Mouse (Mus musculus): Measurements from ENCODE around the gene Zfp217.

GRCm38 (mm10) chr2:170185137-170185837 lies 37.4 kb upstream of the Zfp217 start:
- TF ChIP-seq POLR2A (IDR thresholded peaks at IDR 0.05; ENCODE audit: insufficient read depth, low read depth, low read length): no peak
- no peak for TF ChIP-seq CTCF (IDR thresholded peaks at IDR 0.05)
- TF ChIP-seq EP300 (IDR thresholded peaks at IDR 0.05; ENCODE audit: insufficient read depth, low read depth, low read length): no peak

Measured in heart, adult 2 months (tissue).